Mouse (Mus musculus) forebrain, embryonic 16.5 days (tissue): ENCODE data around the gene Krt83. TPM values are rescaled to one million over a fixed set of nuclear protein-coding genes. Genes with fewer than 3 reads are reported as not detected.

ENCODE experiments used
- ATAC-seq: fragments of 200-750 bp; cut with Nextera tagmentation; 2 replicates; pipeline ENCODE4 v1.8.0; 2017; ENCODE audit warnings: mild to moderate bottlenecking, moderate library complexity
- H3K27ac ChIP-seq: fragments of 300-500 bp; sonication (generic); 2 replicates; pipeline ENCODE4 v1.5.1; 2014; ENCODE audit warnings: low read length, control low read depth
- H3K27me3 ChIP-seq: fragments of 300-500 bp; sonication (generic); replicated peaks from 2 replicates; pipeline ENCODE4 v1.6.1; 2014; ENCODE audit warnings: low read length; ENCODE audit not compliant: control insufficient read depth, insufficient read depth
- H3K36me3 ChIP-seq: fragments of 300-500 bp; sonication (generic); 2 replicates; pipeline ENCODE4 v1.6.1; 2014; ENCODE audit not compliant: control insufficient read depth, insufficient read depth
- H3K4me1 ChIP-seq: fragments of 300-500 bp; sonication (generic); replicated peaks from 2 replicates; pipeline ENCODE4 v1.6.1; 2014; ENCODE audit warnings: low read length; ENCODE audit not compliant: control insufficient read depth, insufficient read depth
- H3K4me2 ChIP-seq: fragments of 300-500 bp; sonication (generic); 2 replicates; pipeline ENCODE4 v1.6.1; 2014; ENCODE audit warnings: mild to moderate bottlenecking, low read length, control low read depth
- H3K4me3 ChIP-seq: fragments of 300-500 bp; sonication (generic); replicated peaks from 2 replicates; pipeline ENCODE4 v1.5.1; 2014; ENCODE audit warnings: mild to moderate bottlenecking, low read length, control low read depth
- H3K9ac ChIP-seq: fragments of 300-500 bp; sonication (generic); replicated peaks from 2 replicates; pipeline ENCODE4 v1.6.1; 2014; ENCODE audit warnings: low read depth, low read length, control low read depth
- H3K9me3 ChIP-seq: fragments of 300-500 bp; sonication (generic); 2 replicates; pipeline ENCODE4 v1.6.1; 2016; ENCODE audit warnings: low read length; ENCODE audit not compliant: control insufficient read depth
- WGBS: fragments of 180-500 bp; shearing (Covaris S2); extraction: QIAGEN DNeasy Blood & Tissue Kit; methylation state at CpG from one replicate; pipeline ENCODE4 v1.1.7; 2014; 5-methylcytosine and 5-hydroxymethylcytosine counted together
- polyA plus RNA-seq: library from polyadenylated mRNA; unstranded; fragments of >200 nt; fragmentation: Nextera tagmentation; extraction: Ambion mirVana; gene quantifications from 2 replicates; pipeline ENCODE4 v1.2.1, GENCODE M21; 2015

Gene Krt83
- polyA plus RNA-seq, 1 experiment from 2014 or later, result not detected

DNA sequence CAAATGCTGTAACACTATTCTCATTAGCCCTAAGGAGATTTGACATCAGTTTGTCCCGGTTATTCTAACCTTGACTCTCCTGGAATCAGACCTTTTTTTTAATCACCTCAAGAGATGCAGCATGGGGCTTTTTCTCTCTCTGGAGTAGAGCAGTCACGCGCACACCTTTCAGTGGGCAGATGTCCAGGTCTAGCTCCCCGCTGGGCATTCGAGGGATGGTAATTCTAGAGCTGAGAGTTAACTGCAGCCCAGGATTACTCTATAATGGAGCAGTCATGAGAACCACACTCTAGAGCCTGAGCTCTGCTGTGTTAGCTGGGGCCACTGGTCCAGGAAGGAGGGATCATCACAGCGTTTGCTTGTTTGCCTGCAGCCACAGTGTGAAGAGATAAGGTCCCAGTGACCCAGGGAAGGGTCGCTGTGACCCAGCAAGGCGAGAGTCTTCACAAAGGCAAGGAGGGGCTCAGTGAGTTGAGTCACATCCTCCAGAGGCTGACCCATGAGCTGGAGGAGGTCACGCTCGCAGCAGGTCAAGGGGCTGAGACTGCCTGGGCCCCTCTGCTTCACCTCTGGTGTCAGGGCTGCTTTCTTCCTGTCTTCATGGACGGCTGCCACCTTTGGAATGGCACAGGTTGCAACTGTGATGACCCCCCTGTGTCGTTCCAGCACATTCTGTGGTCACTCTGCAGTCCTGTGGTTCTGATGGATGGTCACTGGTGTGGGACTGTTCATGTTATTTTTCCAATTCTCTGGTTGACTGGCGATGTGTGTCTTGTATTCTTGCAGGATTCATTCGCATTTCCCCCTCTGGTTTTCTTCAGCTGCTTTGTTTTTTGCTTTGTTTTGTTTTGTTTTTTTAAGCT is 15.8 kb upstream of the Krt83 start:
- Histone ChIP-seq H3K9ac (no peak overlapping the region), H3K4me2 (no peak overlapping the region), H3K27ac (no peak overlapping the region), H3K27me3 (no peaks in the 10 kb centered on the region), H3K9me3 (no peaks in the 10 kb centered on the region), H3K4me3 (no peak overlapping the region), H3K4me1 (no peaks in the 10 kb centered on the region), H3K36me3 (no peaks in the 10 kb centered on the region)
- WGBS, result 72% methylated on average over 14 of the region's 14 CpGs
- no peak for ATAC-seq

DNA sequence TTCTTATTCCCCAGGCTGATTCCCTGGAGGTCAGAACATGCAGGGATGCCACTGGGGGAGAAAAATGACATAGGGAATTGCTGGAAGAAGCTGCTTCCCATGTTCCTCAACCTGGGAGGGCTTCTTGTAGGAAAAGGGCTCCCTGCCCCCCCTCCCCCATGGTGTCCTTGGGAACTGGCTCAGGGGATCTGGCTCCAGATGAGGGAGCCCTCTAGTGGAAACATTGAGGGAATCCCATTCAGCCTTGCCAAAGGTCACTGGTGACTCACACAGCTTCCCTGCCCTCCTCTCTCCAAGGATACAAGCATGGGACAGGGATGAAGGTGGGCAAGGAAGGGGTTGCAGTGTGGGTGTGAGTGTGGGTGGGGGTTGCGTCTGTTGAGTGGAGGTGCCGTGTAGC is 5.9 kb upstream of the Krt83 start:
- WGBS, result 78% methylated on average over 2 of the region's 2 CpGs

DNA sequence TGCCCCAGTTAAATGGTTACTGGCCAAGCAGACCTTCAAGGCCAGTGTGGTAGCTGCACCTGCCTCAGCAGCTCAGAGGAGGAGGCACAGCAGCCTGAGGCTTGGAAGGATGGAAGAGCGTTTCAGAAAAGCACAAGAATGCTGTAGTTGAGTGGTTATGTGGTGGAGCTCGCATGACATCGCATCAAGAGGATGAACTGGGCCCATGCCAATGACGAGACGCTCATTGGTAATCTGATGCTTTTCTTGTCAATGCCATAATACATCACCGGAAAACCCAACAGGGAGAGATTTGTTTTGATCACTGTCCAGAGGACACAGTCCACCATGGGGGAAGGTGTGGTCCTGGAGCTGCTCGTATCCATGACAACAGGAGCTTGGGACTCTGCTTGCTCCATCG is 4.0 kb upstream of the Krt83 start:
- Histone ChIP-seq H3K9ac (no peak overlapping the region), H3K4me3 (no peak overlapping the region), H3K9me3 (no peaks in the 10 kb centered on the region), H3K36me3 (no peaks in the 10 kb centered on the region), H3K27ac (no peak overlapping the region), H3K27me3 (no peaks in the 10 kb centered on the region), H3K4me1 (no peaks in the 10 kb centered on the region), H3K4me2 (no peak overlapping the region)
- ATAC-seq, result no peak
- 86% methylated on average over 8 of the region's 8 CpGs for WGBS

More for the DNA sequence above, 5.9 kb upstream of the Krt83 start:
- H3K27me3 ChIP-seq, result no peaks in the 10 kb centered on the region
- H3K4me2 ChIP-seq, result no peak overlapping the region
- H3K4me1 ChIP-seq, result no peaks in the 10 kb centered on the region
- H3K36me3 ChIP-seq, result no peaks in the 10 kb centered on the region
- H3K9ac ChIP-seq, result no peak overlapping the region
- H3K27ac ChIP-seq, result no peak overlapping the region
- no peaks in the 10 kb centered on the region for H3K9me3 ChIP-seq
- no peak overlapping the region for H3K4me3 ChIP-seq
- ATAC-seq, result no peak

DNA sequence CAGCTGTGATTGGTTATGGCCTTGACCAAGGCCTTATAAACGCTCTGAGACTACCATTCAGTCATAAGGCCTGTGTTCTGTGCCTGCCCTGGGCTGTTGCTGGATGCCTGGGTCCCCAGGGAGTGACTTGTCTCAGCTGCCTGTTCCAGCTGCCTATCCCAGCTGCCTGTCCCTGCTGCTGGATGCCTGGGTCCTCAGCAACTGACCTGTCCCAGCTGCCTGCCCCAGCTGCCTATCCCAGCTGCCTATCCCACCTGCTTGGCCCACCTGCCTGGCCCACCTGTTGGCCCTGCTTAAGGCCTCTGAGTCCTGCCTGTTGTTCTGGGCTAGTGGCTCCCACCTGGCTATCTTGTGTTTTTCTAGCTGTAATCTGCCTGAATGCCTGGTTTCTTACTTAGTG is 2.9 kb upstream of the Krt83 start:
- Histone ChIP-seq H3K4me3 (no peak overlapping the region), H3K4me1 (no peaks in the 10 kb centered on the region), H3K27me3 (no peaks in the 10 kb centered on the region), H3K9me3 (no peaks in the 10 kb centered on the region), H3K36me3 (no peaks in the 10 kb centered on the region), H3K4me2 (no peak overlapping the region), H3K27ac (no peak overlapping the region), H3K9ac (no peak overlapping the region)
- no peak for ATAC-seq
- 50% methylated on average over 1 of the region's 1 CpGs for WGBS

DNA sequence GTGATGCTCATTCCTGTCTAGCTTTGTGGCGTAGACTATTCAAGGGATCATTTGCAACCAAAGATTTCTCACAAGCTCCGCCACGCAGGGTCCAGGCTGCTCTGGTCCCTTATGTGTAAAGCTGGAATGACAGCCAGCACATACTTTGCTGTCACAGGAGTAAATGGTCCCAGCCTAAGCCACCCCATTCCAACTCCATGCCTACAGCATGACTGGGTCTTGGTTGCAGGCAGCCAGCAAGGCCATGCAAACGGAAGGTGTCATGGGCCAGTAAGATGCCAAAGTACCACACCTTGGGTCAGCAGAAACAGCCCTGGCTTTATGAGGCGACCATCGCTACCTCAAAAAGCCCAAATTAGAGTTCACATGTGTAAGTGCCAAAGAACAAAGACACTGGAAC is 2.4 kb upstream of the Krt83 start:
- WGBS, result 91% methylated on average over 6 of the region's 6 CpGs

DNA sequence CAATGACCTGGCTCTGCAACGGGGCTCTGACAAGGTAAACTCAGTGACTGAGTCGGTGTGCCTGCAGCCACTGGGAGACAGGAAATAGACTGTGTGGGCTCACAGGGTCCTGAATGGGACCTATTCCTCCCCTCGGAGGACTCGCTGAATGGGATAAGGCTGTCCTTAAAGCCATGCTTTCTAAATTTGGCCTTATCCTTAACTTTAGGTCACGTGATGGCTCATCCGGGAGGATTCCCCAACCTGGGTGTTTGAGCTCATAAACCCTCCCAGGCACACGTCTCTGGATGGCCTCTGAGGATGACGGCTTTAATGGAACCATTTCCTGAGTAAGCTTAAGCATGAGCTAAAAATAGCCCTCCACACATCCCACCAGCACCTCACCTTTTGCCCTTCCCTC is 1.4 kb upstream of the Krt83 start:
- Histone ChIP-seq H3K4me3 (no peak overlapping the region), H3K4me1 (no peaks in the 10 kb centered on the region), H3K9ac (no peak overlapping the region), H3K4me2 (no peak overlapping the region), H3K36me3 (no peaks in the 10 kb centered on the region), H3K9me3 (no peaks in the 10 kb centered on the region), H3K27me3 (no peaks in the 10 kb centered on the region), H3K27ac (no peak overlapping the region)
- no peak for ATAC-seq
- WGBS, result 80% methylated on average over 8 of the region's 8 CpGs

More for the DNA sequence above, 2.4 kb upstream of the Krt83 start:
- Histone ChIP-seq H3K36me3 (no peaks in the 10 kb centered on the region), H3K4me3 (no peak overlapping the region), H3K9ac (no peak overlapping the region), H3K4me1 (no peaks in the 10 kb centered on the region), H3K9me3 (no peaks in the 10 kb centered on the region), H3K27me3 (no peaks in the 10 kb centered on the region), H3K27ac (no peak overlapping the region), H3K4me2 (no peak overlapping the region)
- no peak for ATAC-seq

DNA sequence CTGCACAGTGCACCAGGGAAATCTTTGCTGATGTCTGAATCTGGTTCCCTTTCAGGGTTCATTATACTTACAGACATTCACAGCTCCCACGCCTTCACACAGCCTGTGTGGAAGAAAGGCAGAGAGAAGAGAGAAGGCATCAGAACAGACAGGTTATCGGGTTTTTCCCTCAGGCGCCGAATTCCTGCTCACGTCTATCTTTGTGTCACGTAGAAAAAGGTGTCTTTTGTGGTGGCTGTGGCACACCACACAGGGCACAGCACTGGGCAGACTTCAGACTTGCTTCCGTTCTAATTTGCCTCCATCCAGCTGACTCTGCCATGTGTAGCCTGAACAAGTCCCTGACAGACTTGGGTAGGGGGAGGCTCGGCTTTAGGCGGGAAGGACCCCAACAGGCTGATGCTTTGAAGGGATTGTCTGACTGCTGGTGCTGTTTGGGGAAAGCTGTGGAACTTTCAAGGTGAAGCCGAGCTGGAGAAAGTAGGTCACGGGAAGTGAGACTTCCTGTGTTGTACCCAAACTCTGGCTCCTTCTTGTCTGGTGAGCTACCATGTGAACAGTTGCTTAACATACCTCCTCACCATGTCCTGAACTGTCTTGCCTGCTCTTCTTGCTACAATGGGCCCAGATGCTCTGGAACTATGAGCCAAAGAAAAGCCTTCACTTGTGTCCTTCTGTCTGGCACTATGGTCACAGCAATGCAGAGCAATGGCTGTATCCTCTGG is 5.2 kb downstream of the Krt83 start:
- no peak overlapping the region for H3K9ac ChIP-seq
- H3K9me3 ChIP-seq, result no peaks in the 10 kb centered on the region
- H3K4me2 ChIP-seq, result no peak overlapping the region
- H3K4me3 ChIP-seq, result no peak overlapping the region
- no peak overlapping the region for H3K27ac ChIP-seq
- whole genome bisulfite sequencing, result 78% methylated on average over 11 of the region's 11 CpGs
- H3K27me3 ChIP-seq, result no peaks in the 10 kb centered on the region
- no peaks in the 10 kb centered on the region for H3K36me3 ChIP-seq
- no peak for ATAC-seq
- H3K4me1 ChIP-seq, result no peaks in the 10 kb centered on the region

DNA sequence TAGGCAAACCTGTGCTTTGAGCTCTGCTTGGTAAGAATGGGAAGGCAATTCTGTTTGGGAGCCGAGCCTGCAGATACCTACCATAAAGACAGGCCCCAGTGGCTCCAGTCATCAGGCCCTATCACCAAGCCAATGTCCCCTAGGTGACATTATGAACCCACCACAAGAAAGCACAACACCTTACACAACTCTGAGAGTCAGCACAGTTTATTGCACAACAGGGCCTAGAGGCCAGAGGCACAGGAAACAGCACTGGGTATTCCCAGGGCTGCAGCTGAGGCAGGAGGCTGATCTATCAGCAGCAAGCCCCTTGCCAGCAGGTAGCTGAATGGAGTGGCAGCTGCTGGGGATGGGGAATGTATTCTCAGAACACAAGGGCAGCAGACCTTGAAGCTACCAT is 6.4 kb downstream of the Krt83 start:
- H3K4me3 ChIP-seq, result no peak overlapping the region
- H3K36me3 ChIP-seq, result no peaks in the 10 kb centered on the region
- no peak overlapping the region for H3K4me2 ChIP-seq
- no peaks in the 10 kb centered on the region for H3K9me3 ChIP-seq
- no peaks in the 10 kb centered on the region for H3K27me3 ChIP-seq
- no peak for ATAC-seq
- no peak overlapping the region for H3K27ac ChIP-seq
- H3K9ac ChIP-seq, result no peak overlapping the region
- WGBS, result 87% methylated on average over 1 of the region's 1 CpGs
- peaks cover under 1% of the 10 kb centered on the region; the same call in 1 of the 2 replicates for H3K4me1 ChIP-seq

DNA sequence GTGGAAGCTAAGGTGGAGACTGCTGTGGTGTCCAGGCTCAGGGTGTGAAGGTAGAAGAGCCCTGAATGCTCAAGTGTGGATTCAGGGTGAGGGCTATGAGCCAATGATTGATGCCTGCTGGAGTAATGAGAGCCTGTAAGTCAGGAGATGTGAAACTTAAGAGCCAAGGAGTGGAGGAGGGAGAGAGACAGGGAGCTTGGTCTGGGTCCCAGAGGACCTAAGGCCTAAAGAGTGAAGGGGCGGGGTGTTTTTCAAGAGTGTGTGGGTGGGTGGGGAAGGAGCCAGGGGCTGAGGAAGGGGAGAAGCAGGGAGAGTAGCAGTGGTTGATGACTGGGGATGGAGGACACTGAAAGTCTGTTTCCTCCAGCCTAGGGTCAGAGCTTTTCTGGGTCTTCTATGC is 7.7 kb downstream of the Krt83 start:
- 69% methylated on average over 1 of the region's 1 CpGs for WGBS
- no peaks in the 10 kb centered on the region for H3K9me3 ChIP-seq
- no peak overlapping the region for H3K27ac ChIP-seq
- no peaks in the 10 kb centered on the region for H3K27me3 ChIP-seq
- no peak overlapping the region for H3K4me3 ChIP-seq
- no peaks in the 10 kb centered on the region for H3K36me3 ChIP-seq
- H3K9ac ChIP-seq, result no peak overlapping the region
- H3K4me2 ChIP-seq, result no peak overlapping the region
- H3K4me1 ChIP-seq, result peaks cover 12% of the 10 kb centered on the region
- ATAC-seq, result no peak
